Mouse (Mus musculus): ENCODE data around the gene Pibf1.

Gene Pibf1

DNA sequence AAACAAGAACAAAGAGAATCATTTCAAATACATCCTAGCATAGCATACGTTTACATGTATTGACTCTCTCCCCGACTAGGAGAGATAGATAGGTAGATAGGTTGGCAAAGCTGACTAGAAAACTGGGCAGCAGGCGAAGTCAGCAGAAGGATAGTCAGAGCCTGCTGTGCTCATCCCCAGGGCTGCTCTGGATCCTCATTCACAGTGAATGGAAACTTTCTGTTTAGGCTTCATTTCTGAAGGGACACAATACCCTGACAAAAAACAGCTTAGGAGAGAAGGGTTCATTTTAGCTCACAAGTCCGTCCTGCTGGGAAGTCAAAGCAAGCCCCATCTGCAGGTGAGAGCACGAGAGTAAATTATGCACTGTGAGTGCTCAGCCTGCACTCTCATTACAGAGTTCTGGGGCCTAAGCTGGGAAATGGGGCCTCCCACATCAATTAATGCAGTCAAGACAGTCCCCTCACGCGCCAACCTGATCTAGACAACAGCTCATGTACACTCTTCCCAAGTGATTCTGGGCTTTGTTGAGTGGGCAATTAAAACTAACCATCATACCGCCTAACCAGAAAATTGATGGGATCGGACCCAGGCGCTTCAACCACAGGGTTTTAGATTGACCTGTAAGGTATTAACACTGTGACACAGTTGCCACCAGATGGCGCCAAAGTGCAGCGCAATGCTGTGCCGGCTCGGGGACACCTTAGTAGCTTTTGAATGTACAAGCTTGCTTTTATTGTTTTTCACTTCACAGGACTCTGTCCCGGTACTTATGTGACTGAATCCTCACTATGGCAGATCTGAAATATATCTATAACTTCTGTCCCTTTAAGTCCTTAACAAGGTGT, 42.8 kb downstream of the Pibf1 start:
- DNase-seq: peak; percentile 76

DNA sequence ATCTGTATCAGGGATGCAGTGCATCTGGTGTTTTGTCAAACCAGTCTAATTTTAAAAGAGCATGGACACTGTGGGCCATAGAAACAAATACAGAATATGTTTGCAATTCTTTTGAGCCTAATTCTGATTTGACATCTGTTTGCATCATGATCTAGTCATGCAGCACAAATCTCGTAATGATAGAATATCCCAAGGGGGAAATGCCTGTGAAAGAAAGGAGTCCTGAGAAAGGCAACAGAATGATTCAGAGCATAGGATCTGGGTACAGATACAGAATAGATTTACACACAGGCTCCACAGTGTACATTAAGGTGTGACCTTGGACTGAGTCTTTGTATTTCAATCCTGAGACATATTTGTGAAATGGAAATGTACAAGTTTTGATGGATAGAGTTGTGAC, 47.6 kb downstream of the Pibf1 start:
- DNase-seq: no peak

DNA sequence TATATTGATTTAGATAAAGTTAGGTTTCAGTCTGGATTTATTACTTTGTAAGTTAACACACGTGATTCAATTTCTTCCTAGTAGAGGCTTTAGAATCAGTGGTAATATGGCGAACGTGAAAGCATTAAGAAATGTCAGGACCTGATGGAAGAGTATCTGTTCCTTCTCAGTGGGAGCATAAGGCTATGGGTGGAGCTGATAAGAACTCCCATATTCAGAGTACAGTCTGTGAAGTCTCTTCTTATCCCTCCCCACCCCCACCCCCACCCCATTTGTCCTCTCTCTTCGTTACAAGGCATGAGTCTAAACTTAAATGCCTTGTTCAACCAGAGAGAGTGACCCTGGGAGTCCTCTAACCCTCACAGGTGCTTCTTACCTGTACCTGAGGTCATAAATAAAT, 53.5 kb downstream of the Pibf1 start:
- DNase-seq: no peak

DNA sequence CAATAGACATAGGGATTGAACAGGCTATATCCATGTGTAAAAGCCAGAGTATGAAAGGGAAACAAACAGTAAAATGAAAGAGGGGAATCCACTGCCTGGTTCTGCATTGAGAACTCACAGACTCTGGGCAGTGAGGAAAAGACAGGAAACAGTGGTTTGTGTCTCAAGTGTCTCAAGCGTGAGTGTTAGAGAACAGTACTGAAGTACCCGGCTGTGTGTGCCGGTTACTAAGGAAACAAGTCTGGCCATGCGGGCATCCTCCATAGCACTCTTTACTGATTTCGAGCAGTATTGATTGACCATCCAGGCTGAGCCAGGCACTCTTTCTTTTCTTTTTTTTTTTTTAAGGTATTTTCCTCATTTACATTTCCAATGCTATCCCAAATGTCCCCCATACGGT, 60.7 kb downstream of the Pibf1 start:
- DNase-seq: no peak

DNA sequence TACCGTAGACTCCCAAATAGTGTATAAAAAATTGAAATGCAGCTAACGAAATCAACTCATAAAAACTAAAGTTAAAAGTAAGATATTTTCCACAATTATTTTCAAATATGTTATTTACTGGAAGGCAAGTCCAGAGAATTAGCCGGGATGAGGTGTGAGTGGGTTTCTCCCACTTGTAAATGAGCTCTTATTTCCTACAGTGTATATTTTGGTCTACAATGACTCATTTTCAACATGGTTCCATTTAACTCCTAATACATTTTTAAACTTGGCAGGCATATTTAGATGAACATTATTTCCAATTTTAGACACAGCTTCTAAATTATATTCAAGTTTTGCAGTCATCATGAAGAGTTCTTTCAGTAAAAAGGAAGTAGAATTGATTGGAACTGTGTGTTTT, 63.8 kb downstream of the Pibf1 start:
- no peak for DNase-seq

DNA sequence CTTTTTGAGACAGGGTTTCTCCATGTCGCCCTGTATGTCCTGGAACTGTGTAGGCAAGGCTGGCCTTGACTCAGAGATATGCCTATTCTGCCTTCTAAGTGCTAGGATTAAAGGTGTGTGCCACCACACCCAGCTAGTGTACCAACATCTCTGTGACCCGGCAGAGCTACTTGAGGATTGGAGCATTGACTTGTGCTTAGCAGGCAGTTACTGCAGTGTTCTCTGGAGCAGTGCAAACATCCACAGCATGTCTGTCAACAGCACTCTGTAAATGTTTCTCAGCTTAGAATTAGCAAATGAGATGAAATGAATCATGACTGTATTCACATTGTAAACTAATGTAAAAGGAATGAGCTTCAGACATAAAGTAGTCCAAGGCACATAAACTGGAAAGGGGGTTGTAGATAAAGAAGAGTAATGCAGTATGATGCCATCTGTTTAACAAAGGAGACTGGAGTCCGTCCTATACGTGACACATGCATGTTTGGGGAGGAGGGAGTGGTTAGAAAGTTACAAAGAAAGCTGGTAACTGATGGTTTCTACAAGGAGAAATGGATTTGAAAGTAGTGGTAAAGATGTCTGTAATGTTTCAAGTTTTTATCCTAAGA, 75.0 kb downstream of the Pibf1 start:
- no peak for DNase-seq

DNA sequence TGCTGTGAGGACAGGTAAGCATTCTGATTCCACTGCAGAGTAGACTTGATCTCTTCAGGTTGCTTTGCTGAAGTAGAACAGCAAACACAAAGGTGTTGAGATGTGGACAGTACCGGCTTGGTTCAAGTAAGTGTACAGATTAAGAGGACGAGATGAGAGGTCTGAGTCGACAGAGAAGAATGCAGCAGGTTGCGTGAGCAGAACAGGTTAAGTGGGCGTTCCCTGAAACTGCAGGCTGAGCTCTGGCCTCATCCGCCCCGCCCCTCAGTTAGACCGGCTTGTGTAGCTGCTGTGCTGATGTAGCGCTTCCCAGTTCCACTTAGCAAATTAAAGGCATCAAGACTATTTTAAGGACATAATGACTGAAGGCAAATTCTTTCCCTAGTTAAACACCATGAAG, 77.3 kb downstream of the Pibf1 start:
- no peak for DNase-seq

DNA sequence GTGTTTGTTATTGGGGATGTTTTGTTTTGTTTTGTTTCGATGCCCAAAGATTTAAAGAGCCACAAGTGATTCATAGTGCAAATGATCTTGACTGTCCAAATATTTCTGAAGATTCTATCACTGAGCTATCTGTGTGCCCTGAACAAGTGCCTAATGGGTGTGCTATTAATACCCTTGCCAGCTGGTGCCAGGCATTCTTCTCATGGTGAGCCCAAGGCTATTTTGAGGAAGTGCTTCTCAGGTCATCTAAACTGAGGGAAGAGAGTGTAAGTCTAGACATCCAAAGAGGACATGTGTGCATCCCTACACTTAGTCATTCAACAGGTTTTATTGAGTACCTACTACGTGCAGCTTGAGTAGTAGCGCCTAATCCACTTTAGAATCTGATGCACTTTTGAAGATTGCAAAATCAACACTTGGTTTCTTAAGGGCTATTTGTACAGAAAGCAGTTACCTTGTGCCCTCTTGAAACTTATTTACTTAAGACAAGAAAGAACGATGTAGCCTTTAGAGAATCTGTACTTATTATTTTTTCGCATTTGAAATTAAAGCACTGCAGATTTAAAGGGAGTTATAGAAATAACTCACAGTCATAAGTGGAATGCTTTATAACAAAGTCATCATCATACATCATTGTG, 91.0 kb downstream of the Pibf1 start:
- no peak for DNase-seq

DNA sequence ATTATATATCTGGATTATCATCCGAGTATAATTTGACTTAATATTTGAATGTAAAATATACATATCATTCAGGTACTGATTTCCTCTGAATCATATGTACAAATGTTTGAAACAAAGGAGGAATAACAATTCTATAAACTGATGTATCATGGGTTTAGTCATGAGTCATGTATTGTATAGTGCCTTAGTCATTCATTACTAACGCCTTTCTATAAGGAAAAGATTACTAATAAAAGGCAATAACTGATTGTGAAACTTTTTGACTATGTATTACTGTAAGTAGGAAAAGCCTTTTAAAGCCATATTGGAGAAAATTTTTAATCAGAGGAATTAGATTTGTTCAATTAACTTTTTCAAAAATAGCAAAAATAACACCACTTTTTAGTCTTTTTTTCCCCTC, 106.6 kb downstream of the Pibf1 start:
- DNase-seq: no peak

DNA sequence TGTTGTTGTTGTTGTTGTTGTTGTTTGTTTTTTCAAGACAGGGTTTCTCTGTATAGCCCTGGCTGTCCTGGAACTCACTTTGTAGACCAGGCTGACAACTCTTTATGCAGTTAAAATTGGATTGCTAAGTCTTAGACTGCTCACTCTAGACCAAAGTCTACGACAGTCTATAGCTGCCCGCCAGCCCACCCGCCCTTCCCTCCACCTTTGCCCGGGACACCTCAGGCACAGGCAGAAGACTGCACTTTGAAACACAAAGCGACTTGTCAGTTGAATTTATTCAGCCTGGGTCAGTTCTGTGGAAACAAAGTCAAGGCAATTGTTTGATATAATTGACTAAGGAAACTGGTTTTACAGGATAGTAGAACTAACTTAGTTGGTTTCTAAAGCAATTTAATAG, 107.4 kb downstream of the Pibf1 start:
- DNase-seq: no peak

DNA sequence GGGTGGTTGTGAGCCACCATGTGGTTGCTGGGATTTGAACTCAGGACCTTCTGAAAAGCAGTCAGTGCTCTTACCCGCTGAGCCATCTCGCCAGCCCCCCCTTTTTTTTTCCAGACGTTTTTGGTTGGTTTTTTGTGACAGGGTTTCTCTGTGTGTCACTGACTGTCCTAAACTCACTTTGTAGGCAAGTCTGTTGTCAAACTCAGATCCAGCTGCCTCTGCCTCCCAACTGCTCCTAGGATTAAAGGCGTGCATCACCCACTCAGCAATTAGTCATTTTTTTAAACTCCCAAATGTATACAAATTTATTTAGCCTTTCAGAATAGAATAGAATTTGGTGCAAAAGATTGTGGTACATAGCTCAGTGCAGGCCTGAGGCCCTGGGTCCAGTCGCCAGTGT, 111.2 kb downstream of the Pibf1 start:
- DNase-seq: no peak

DNA sequence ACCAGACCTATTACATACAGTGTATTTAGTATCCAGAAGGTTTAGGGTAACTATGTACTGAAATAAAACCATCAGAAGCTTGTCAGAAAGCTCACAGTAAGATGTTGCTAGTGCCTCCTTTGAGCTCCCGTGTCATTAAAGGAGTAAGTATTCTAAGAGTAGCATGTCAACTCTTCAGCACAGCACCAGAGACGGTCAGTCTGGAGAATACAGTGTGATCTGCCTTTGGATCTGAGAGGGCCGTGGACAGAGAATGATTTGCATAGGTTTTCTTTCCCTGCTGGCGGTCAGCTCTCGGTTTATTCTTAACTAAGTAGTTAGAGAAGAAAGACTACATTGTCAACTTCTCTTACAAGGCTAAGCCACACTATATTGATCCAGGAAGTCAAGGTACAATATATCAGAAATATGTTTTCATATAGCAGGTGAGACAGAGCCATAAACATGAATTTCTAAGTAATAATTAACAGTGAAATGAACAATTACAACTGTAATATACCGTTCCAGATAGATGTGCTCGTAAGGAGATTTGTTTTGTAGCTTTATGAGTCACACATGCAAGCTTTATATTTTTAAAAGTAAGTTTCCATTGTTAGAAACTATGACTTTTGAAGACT, 119.3 kb downstream of the Pibf1 start:
- DNase-seq: no peak

DNA sequence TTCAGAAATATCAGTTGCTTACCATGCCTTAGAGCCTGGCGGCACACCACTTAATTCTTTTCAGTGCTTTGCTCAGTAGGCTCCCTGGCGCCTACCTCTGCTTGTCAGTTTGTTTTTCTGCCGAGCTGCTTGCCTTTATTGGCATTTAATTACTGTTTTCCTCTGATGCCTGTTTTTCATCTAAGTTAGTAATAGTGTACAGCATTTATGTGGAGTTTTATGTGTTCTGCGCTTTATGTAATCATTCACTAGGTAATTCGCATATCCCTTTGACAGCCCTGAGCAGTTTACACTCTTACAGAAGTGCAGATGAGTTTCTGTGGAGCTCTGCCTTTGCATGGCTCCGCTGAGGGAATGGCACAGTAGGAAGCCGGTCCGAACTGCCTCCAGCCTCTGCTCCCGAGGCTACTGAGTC, 120.5 kb downstream of the Pibf1 start:
- no peak for DNase-seq

DNA sequence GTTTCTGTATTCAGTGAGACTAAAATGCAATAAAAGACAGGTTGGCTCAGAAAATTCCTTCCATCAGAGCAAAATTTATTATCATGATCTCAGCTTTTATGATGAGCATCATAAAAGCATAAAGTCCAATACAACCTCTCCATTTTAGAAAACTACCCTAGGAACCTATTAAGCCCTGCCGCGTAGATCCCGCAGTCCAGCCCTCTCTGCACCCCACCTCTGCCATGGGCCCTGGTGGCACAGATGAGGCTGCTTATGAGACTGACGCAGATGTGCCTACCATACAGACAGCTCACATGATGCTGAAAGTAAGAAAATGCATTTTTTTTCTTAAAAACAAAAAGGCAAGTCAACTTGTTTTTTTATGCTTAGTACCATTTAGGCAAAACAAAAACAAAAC, 126.7 kb downstream of the Pibf1 start:
- DNase-seq: no peak

DNA sequence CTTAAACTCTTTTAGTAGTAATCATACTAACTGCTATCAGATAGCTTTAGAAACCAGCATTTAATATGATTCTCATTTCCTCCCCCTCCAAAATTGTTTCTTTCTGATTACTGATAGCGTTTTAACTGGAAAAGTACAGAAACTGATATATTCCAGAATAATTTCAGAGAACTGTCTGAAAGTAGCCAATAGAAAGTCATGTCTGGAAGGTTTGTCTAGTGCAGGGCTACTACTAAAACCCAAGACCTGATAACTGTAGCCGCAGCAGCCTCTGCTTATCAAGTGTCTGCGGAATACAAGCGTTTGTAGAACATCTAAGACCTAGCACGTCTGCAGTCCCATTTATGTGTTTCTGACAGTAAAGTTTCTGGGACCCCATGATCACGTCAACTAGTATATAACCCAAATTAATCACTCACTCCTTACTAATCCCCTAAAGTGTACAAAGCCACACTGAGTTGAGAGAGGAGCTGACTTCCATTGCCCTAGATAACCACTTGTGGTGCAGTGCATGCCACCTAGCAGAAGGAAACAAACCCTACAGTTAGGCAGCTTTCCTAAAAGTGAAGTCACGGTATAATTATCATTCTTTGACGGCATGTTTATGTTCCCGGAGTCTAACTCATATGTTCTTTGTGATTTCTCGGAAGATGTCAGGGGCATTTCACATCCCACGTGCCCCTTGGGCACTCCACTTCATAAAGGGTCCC, 130.0 kb downstream of the Pibf1 start:
- DNase-seq: no peak

DNA sequence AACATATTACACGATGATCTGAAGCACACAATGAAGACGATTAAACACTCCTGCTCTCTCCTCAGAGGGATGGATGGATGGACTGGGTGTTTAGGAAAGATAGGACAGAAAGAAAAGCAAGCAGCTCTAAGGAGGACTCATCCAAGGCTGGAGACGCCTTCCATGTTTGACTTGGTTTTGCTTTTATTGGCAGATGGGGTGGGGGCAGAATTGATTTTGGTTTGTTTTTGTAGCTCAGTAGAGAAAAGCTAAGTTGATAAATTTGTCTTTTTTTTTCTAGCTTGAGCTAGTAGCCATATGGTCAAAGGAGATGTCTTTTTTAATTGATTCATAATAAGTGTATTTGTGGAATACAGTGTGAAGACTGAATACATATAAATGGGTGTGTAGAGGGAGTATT, 133.8 kb downstream of the Pibf1 start:
- no peak for DNase-seq

DNA sequence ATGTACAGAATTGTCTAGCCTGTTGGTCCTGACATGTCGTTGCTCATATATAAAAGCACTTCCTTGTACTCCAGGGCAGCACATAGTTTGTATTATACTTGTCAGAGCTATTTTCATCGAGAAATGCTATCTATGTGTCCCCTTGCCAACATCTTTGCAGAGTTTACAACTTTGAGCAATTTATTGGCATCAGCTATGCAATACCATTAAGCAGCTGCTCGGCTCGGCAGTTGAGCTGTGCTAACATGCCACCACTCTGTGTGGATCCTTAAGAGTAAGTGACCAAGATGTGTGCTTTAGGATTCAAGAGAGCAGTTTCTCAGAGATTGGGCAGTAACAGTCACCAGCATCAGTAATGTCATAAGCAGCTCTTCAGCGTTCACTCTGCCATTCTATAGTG, 137.9 kb downstream of the Pibf1 start:
- DNase-seq: no peak

DNA sequence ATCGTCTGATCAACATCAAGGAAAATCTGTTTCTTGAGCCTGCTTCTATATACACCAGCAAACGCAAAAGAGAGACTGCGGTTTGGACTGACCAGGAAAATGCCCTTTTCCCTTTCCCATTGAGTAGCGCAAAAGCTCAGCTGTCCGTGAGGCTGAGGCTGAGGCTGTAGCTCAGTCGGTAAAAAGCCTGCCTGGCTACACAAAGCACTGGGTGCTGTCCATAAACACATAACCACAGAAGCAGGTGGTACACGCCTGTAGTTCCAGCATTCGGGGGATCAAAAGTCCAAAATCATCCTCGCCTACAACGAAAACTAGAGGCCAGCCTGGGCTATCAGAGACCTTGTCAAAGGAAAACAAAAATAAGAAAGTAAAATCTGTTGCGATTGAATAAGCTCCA, 141.3 kb downstream of the Pibf1 start:
- no peak for DNase-seq

DNA sequence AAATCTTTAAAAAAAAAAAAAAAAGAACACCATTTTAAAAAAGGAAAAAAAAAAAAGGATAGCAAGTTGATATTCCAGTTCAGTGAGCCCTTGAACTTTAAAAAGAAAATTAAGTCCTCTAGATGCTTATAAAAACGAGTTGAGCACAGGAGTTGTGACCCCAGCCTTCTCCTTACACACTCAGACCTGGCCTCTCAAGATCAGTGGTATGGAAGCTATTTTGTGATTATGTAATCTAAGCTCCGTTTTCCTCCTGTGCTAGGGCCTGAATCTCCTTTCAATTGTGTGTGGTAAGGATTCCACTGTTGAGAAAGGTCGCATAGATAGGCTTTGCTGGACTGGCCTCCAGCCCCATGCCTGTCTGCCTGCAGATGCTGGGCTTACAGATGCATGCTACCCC, 145.3 kb downstream of the Pibf1 start:
- no peak for DNase-seq

DNA sequence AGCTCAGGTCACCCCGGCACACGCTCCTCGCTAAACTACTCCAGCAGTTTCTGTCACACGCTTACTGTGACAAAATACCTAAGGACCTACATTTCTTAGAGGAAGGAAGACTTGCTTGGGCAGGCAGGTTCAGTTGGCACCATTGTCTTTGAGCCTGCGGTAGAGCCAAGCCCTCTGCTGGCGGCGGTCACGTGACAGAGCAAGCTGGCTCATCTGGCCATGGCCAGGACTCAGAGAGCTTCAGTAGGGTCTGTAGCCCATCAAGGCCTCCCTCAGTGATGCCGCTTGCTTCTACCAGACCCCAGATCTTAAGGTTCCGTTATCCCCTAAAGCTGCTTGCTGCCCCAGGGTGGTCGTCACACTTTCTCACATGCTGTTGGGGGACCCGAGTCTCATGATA, 162.8 kb downstream of the Pibf1 start:
- no peak for DNase-seq

DNA sequence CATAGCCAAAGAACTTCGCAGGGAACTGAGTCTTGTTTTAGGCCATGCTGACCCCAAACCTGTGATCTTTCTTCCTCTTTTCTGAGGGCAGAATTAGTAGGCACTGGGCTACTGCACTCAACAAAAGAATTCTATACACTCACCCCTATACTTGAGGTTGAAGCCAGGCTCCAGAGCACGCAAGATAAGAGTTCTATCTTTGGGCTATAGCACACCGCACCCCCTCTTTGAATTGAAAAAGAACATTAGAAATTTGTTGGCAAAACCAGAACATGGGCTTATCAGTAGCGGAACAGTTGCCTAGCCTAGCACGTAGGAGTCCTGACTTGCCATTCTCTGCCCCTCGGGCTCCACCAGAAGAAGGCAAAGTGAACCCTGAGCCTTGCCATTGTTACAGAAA, 164.6 kb downstream of the Pibf1 start:
- no peak for DNase-seq

DNA sequence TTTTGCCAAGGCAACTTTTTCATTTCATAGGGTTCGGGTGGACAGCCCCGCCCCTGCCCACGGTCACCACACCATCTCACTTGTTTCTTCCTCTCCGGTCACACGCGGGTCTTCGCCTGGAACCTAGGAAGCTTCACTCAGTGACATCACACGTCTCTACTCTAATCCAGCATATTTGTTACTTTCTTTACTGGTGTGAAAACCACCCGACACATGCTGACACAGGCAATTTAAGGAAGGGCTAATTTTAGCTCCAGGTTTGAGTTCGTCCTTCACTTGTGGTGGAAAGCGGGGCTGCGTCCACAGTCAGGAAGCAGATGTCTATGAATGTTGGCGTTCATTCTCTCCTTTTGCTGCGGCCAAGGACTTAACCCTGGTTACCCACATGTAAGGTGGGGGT, 166.6 kb downstream of the Pibf1 start:
- no peak for DNase-seq

DNA sequence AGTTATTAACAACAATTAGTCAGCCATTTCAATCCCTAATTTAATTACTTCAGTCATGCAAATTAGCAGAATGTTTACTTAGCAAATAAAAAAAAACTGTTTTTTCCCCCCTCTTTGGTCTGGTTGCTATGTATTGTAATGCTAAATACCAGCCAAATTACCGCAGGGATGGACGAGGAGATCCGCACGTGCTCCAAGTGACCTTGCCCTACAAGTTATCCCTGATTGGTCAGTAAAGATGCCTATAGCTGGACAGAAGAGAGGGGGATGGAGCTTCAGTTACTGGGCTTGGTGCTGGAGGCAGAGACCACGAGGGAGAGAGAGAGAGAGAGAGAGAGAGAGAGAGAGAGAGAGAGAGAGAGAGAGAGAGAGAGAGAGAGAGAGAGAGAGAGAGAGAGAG, 167.5 kb downstream of the Pibf1 start:
- DNase-seq: no peak
